Comparison of ENCODE assay signal across 8 mouse cellular contexts in genomic region chr14:16200969-16201638, GRCm38 (mm10). TPM values are rescaled to one million over a fixed set of nuclear protein-coding genes. Genes with fewer than 3 reads are reported as not detected.
DNase-seq lines count a peak whose midpoint lies in the region; ATAC-seq lines count a peak whose summit lies in the region.

No protein-coding gene starts in this region.

- H3K27me3 ChIP-seq in heart, embryonic 15.5 days = no peaks in the 10 kb centered on the region
- no peaks in the 10 kb centered on the region for H3K27me3 ChIP-seq in midbrain, embryonic 10.5 days (ENCODE audit: low read depth, poor library complexity, severe bottlenecking)

- peaks cover 13% of the 10 kb centered on the region for H3K4me1 ChIP-seq in heart, embryonic 15.5 days (replicated peaks)
- peaks cover 17% of the 10 kb centered on the region for H3K4me1 ChIP-seq in midbrain, embryonic 10.5 days

- no peaks in the 10 kb centered on the region for H3K36me3 ChIP-seq in heart, embryonic 15.5 days
- H3K36me3 ChIP-seq in midbrain, embryonic 10.5 days = no peaks in the 10 kb centered on the region

- DNase-seq in heart, adult 11 months = no peak
- peak; percentile 68 to 75 for DNase-seq in cerebellum, adult 18-20 months
- DNase-seq in frontal cortex, postnatal 10 days (ENCODE audit: low spot score in 2 of 2) = peak; percentile 66 to 73
- DNase-seq in kidney, postnatal 36 days = peak; percentile 30 to 32
- peak; percentile 28 for DNase-seq in midbrain, embryonic 10.5 days (ENCODE audit: low spot score)
- peak; percentile 3 for DNase-seq in testis, postnatal 14 days (ENCODE audit: low spot score)

- WGBS in heart, embryonic 15.5 days = 35% methylated on average over 8 of the region's 8 CpGs
- 35% methylated on average over 8 of the region's 8 CpGs for WGBS in midbrain, embryonic 10.5 days

- no peak for ATAC-seq in heart, embryonic 15.5 days (replicated peaks; ENCODE audit: insufficient number of reproducible peaks, insufficient read depth, low FRiP score, low read depth)
- no peak for ATAC-seq in activated CD4-positive, CD25-positive, alpha-beta regulatory T cell, adult 4 months

- H3K4me3 ChIP-seq in heart, embryonic 15.5 days = 0 out of 2 replicates have a peak overlapping the region, but pooled peaks have one; percentile 8
- no peak overlapping the region for H3K4me3 ChIP-seq in midbrain, embryonic 10.5 days

- H3K4me2 ChIP-seq in heart, embryonic 15.5 days = peak overlapping the region; percentile 37

- peak overlapping the region; percentile 29; the same call in 1 of the 2 replicates for H3K27ac ChIP-seq in heart, embryonic 15.5 days
- peak overlapping the region; percentile 49; the same call in 1 of the 2 replicates for H3K27ac ChIP-seq in midbrain, embryonic 10.5 days (replicated peaks)

- H3K9ac ChIP-seq in heart, embryonic 15.5 days = no peak overlapping the region

- H3K9me3 ChIP-seq in heart, embryonic 15.5 days (replicated peaks) = no peaks in the 10 kb centered on the region
- H3K9me3 ChIP-seq in midbrain, embryonic 10.5 days (replicated peaks) = no peaks in the 10 kb centered on the region

RNA-seq across cellular contexts. Expression of gene Ngly1, which starts 48.0 kb away (rescaled TPM):
- 23.7 and 27.4 TPM in 2 replicates for polyA plus RNA-seq in heart, embryonic 15.5 days (2015; fragmentation: Nextera tagmentation; extraction: Ambion mirVana)
- polyA plus RNA-seq in midbrain, embryonic 10.5 days (2016; fragmentation: Nextera tagmentation; extraction: Ambion mirVana) = 14.3 and 18.5 TPM in 2 replicates
- 10 to 100 TPM; 70.5 to 98.9 TPM for polyA plus RNA-seq in activated CD4-positive, CD25-positive, alpha-beta regulatory T cell, adult 4 months (2017; shearing (Covaris generic))

RNA-seq across cellular contexts. Expression of gene Oxsm, which starts 48.5 kb away (rescaled TPM):
- polyA plus RNA-seq in heart, embryonic 15.5 days (2015; fragmentation: Nextera tagmentation; extraction: Ambion mirVana) = 2.8 and 2.9 TPM in 2 replicates
- 1.7 and 1.9 TPM in 2 replicates for polyA plus RNA-seq in midbrain, embryonic 10.5 days (2016; fragmentation: Nextera tagmentation; extraction: Ambion mirVana)
- polyA plus RNA-seq in activated CD4-positive, CD25-positive, alpha-beta regulatory T cell, adult 4 months (2017; shearing (Covaris generic)) = 1 to 10 TPM; 5.1 to 5.3 TPM
